Comparison of ENCODE assay signal across 7 mouse cellular contexts in genomic region chr6:137414531-137415405, GRCm38 (mm10).
A peak's percentile ranks its signal among the peaks of the same experiment; 100 is the strongest.
DNase-seq lines count a peak whose midpoint lies in the region; ATAC-seq and TF ChIP-seq lines count a peak whose summit lies in the region.

No protein-coding gene starts in this region.

- H3K27me3 ChIP-seq in embryonic facial prominence, embryonic 11.5 days (ENCODE audit: control insufficient read depth, insufficient read depth, low read length): no peaks in the 10 kb centered on the region
- no peaks in the 10 kb centered on the region for H3K27me3 ChIP-seq in hindbrain, postnatal 0 days (ENCODE audit: insufficient read depth, low read length)
- no peaks in the 10 kb centered on the region for H3K27me3 ChIP-seq in liver, postnatal 0 days (ENCODE audit: insufficient read depth, low read length)

- no peak overlapping the region for H3K4me2 ChIP-seq in embryonic facial prominence, embryonic 11.5 days (ENCODE audit: low read depth, low read length)
- no peak overlapping the region for H3K4me2 ChIP-seq in hindbrain, postnatal 0 days (ENCODE audit: low read depth, low read length)
- no peak overlapping the region for H3K4me2 ChIP-seq in liver, postnatal 0 days (ENCODE audit: low read depth, low read length)

- peak; percentile 78 for TF ChIP-seq CTCF in hindbrain, postnatal 0 days (IDR thresholded peaks at IDR 0.05; ENCODE audit: low read depth)
- TF ChIP-seq CTCF in liver, postnatal 0 days (IDR thresholded peaks at IDR 0.05; ENCODE audit: low read depth): peak; percentile 80

- TF ChIP-seq EP300 in liver, postnatal 0 days (IDR thresholded peaks at IDR 0.05; ENCODE audit: low read depth): no peak

- WGBS in embryonic facial prominence, embryonic 11.5 days: 52% methylated on average over 13 of the region's 13 CpGs
- 49% methylated on average over 13 of the region's 13 CpGs for WGBS in hindbrain, postnatal 0 days
- WGBS in liver, postnatal 0 days (ENCODE audit: insufficient replicate concordance): 41% methylated on average over 13 of the region's 13 CpGs

- no peak overlapping the region for H3K27ac ChIP-seq in embryonic facial prominence, embryonic 11.5 days (replicated peaks; ENCODE audit: low read depth, low read length)
- no peak overlapping the region for H3K27ac ChIP-seq in hindbrain, postnatal 0 days
- no peak overlapping the region for H3K27ac ChIP-seq in liver, postnatal 0 days (ENCODE audit: low read depth)

- no peak overlapping the region for H3K4me3 ChIP-seq in embryonic facial prominence, embryonic 11.5 days (ENCODE audit: low read depth, low read length)
- H3K4me3 ChIP-seq in hindbrain, postnatal 0 days (ENCODE audit: low read length): no peak overlapping the region
- no peak overlapping the region for H3K4me3 ChIP-seq in liver, postnatal 0 days (ENCODE audit: low read depth, low read length)

- 0 out of 2 replicates have a peak, but pooled peaks have one; percentile 71 for ATAC-seq in embryonic facial prominence, embryonic 11.5 days (replicated peaks; ENCODE audit: insufficient number of reproducible peaks, low FRiP score, low TSS enrichment, low read depth)
- peak; percentile 65; the same call in 1 of the 2 replicates for ATAC-seq in hindbrain, postnatal 0 days
- ATAC-seq in liver, postnatal 0 days: peak; percentile 40; the same call in 1 of the 2 replicates

- H3K36me3 ChIP-seq in embryonic facial prominence, embryonic 11.5 days (replicated peaks; ENCODE audit: control insufficient read depth, insufficient read depth, low read depth, low read length): no peaks in the 10 kb centered on the region
- peaks cover 4% of the 10 kb centered on the region; the same call in 1 of the 2 replicates for H3K36me3 ChIP-seq in hindbrain, postnatal 0 days (ENCODE audit: insufficient read depth, low read length)
- no peaks in the 10 kb centered on the region for H3K36me3 ChIP-seq in liver, postnatal 0 days (replicated peaks; ENCODE audit: insufficient read depth, low read length)

- no peak overlapping the region for H3K9ac ChIP-seq in embryonic facial prominence, embryonic 11.5 days (replicated peaks; ENCODE audit: low read length)
- no peak overlapping the region for H3K9ac ChIP-seq in hindbrain, postnatal 0 days (replicated peaks; ENCODE audit: low read length)
- H3K9ac ChIP-seq in liver, postnatal 0 days (replicated peaks): no peak overlapping the region

- no peaks in the 10 kb centered on the region for H3K4me1 ChIP-seq in embryonic facial prominence, embryonic 11.5 days (ENCODE audit: control insufficient read depth, insufficient read depth, low read length)
- no peaks in the 10 kb centered on the region for H3K4me1 ChIP-seq in hindbrain, postnatal 0 days (ENCODE audit: insufficient read depth, low read length)
- no peaks in the 10 kb centered on the region for H3K4me1 ChIP-seq in liver, postnatal 0 days (ENCODE audit: insufficient read depth)

- DNase-seq in urinary bladder, postnatal 14 days (ENCODE audit: low spot score): peak; percentile 37
- DNase-seq in urinary bladder, adult 2 months (ENCODE audit: low spot score): no peak
- DNase-seq in adrenal gland, postnatal 25 days: peak; percentile 41
- peak; percentile 56 for DNase-seq in embryonic facial prominence, embryonic 11.5 days (ENCODE audit: low spot score)
- peak; percentile 66 for DNase-seq in hindbrain, postnatal 0 days (ENCODE audit: low spot score)
- DNase-seq in liver, postnatal 0 days: peak; percentile 40
- DNase-seq in right cerebral cortex, postnatal 10 days (ENCODE audit: low spot score in 2 of 2): peak; percentile 44 to 61

- no peaks in the 10 kb centered on the region for H3K9me3 ChIP-seq in embryonic facial prominence, embryonic 11.5 days (replicated peaks; ENCODE audit: control insufficient read depth, low read length)
- H3K9me3 ChIP-seq in hindbrain, postnatal 0 days (ENCODE audit: low read length): no peaks in the 10 kb centered on the region
- H3K9me3 ChIP-seq in liver, postnatal 0 days (ENCODE audit: low read length): no peaks in the 10 kb centered on the region
